Mouse (Mus musculus): ENCODE data around the gene Arhgef3.
A peak's percentile ranks its signal among the peaks of the same experiment; 100 is the strongest.
"Not testable (repeated sequence)": the region's sequence is repeated elsewhere in the genome, so short reads cannot be mapped to it uniquely, and the experiment has no call there.

The Arhgef3 gene

GRCm38 (mm10) chr14:27233056-27233455 is 118.4 kb downstream of the Arhgef3 start:
- no peak for DNase-seq

DNA sequence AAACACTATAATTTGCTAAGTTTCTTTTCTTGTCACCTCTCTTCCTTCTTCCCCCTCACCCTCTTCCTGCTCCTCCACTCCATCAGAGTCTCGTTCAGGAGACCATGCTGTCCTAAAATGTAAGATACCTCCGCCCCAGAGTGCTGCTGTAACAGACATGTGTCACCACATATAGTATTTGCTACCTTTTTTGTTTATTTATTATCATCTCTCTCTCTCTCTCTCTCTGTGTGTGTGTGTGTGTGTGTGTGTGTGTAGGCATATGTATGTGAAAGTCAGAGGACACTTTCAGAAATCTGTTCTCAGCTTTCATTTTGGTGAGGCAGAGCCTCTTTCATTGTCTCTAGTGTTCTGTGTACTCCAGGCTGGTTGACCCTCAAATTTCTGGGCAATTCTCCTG is 119.0 kb downstream of the Arhgef3 start:
- no peak for DNase-seq

DNA sequence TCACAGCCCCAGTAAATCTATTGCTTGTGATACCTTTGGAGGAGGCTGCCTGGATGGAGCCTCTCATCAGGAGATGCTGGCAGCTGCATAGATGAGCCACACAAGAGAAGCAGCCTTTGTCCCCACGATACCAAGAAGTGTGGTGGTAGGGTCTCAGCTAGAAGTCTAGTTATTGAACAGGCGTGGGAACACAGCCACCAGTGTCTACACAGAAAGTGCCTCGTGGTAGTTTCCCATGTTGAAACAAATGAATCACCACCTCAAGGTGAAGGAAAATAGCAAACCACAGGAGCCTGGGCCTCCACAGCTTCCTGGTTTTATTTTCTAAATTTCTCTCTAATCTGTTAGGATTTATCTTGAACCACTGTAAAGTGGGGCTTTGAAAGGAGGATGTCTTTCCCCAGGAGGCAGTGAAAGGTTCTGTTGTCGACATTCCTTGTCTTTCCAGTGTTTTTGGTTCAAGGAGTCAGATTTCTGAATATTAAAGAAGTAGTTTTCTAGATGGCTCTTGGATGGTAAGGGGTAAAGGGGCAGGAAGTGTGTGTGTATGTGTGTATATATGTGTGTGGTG is 119.7 kb downstream of the Arhgef3 start:
- DNase-seq: no peak

- no peak for DNase-seq
These were observed 121.3 kb downstream of the Arhgef3 start for GRCm38 (mm10) chr14:27235897-27236553.

GRCm38 (mm10) chr14:27237522-27238187 is 123.0 kb downstream of the Arhgef3 start:
- peak; percentile 69 to 77 for DNase-seq

DNA sequence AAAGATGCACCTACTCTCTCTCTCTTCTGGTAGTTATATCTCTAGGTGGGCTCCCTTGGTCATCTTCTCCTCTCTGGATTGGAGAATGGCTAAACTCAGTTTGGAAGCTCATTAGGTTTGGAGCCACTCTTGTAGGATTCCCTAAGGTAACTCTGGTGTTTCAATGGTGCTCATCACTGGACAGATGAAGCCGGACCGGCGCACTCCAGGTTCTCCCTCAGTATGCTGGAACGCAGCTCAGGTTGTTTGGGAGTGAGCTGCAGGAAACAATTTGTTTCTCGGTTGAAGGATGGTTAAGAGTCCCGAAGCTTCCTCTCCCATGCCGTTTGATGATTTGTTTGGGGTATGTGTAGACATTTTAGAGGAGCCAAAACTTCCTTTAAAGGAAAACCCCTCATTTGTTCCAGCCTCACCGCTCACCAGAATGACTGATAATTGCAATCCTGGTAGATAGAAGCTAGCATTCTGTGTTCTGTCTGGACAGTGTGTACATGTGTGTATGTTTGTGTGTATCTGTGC is 124.0 kb downstream of the Arhgef3 start:
- no peak for DNase-seq

DNA sequence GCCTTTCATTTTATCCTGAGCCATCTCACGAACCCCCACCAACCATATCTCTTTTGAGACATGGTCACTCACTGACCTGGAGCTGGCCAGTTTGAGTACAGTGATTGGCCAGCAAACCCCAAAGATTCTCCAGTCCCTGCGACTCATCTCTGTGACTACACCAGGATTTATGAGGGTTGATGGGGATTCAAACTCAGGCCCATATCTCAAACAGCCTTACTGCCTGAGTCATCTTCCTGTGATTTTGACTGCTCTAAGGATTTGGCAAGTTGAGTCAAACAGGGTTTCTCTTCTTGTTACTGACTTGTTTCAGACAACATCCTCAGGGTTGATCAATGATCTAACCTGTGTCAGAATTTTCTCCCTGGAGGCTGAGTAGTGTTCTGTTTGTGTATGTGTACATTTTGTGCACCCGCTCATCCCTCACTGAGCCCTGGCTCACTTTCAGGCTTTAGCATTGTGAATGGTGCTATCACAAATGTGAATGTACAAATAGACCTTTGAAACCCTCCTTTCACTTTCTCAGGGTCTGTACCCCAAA is 124.9 kb downstream of the Arhgef3 start:
- no peak for DNase-seq

DNA sequence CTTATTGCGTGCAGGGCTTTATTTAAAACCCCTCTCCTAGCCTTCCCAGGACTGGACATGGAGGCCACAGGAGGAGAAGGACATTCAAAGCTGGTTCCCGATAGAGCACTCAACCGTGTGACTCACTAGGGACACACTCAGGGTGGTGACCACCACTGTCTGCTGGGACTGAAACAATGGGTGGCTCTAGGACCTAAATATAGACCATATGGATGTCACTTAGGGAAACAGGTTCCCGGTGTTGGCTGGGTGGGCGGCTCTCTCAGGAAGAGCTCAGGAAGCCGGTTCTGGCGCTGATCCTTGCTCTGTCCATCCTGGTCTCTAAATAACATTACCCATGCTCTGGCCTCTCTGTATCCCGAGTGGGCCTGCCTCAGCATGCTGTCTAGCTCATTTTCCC is 127.6 kb downstream of the Arhgef3 start:
- peak; percentile 60 to 72 for DNase-seq

DNA sequence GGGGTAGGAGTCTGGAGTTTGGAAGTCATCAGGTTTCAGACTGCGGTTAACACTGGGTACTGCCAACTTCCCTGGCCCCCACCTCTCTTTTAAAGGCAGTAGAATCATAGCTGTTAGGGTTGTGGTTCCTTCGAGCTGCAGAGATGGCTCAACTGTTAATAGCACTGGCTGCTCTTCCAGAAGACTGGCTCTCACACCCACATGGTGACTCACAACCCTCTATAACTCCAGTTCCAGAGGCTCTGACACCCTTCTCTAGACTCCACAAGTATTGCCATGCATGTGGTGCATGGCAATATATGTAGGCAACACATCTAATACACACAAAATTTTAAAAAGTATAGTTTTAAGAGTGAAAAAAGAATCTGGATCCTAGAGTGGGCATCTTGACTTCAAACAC is 128.1 kb downstream of the Arhgef3 start:
- DNase-seq: no peak

GRCm38 (mm10) chr14:27243585-27243984 is 128.9 kb downstream of the Arhgef3 start:
- no peak for DNase-seq

- DNase-seq: no peak
These were observed 130.2 kb downstream of the Arhgef3 start for GRCm38 (mm10) chr14:27244898-27245297.

GRCm38 (mm10) chr14:27246424-27246823 is 131.7 kb downstream of the Arhgef3 start:
- peak; percentile 48 to 72 for DNase-seq

- DNase-seq: not testable (repeated sequence)
These were observed 132.2 kb downstream of the Arhgef3 start for GRCm38 (mm10) chr14:27246948-27247347.

DNA sequence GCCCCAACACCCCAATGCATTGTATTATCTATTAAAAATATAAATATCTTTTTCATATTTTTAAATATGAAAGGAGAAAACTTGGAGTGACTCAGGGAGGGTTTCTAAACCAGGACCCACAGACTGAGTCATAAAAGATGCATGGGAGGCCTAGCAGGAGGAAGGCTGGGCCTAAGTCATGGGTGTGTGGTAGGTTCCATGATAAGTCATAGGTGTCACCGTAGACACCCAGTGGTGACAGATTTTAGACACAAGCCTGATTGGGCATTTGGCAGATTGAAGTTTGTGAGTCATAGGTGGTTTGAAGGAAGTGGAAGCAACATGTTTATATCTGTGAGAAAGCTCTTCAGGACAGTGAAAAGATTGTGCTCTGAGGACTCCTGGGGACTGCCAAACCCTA is 134.4 kb downstream of the Arhgef3 start:
- DNase-seq: no peak

DNA sequence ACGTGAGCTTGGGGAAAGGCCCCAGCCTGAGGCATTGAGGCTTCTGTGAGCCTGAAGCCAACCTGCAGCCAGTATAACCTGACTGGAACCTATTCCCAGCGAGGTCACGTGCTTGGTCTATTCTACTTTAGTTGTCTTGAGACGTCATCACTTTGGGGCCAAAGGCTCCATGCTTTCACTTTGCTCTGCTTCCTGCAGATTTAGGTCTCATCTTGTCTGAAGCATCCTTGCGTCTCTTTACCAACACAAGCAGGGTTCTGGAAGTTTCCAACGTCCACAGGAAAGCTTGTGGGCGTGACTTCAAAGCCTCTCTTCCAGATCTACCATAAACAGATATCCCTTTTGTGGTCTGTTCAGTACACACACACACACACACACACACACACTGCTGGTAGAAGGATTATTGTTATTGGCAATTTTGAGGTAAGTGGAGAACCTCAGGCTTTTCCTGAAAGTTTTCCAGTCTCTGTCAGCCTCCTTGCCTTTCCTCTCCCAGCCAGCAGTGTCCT is 135.6 kb downstream of the Arhgef3 start:
- no peak for DNase-seq

GRCm38 (mm10) chr14:27253391-27253790 is 138.7 kb downstream of the Arhgef3 start:
- no peak for DNase-seq

- DNase-seq: no peak
These were observed 147.7 kb downstream of the Arhgef3 start for GRCm38 (mm10) chr14:27262349-27262748.

DNA sequence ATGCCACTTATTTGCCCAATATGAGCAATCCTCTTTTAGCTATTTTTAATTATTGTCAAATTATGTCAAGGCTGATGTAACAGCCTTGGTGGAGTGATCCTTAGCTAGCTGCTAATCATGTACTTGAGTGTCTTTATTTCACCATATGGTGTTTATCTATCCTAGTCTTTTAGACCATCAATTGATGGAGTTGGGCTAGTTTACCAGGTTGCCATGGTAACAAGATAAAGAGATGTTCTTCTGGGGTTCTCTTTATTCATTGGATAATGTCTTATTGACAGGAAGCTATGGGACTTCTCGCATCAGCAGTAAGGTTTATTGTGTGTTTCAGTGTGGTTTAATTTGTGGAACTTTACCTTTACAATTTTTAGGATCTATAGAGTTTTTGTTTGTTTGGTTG is 151.9 kb downstream of the Arhgef3 start:
- no peak for DNase-seq

DNA sequence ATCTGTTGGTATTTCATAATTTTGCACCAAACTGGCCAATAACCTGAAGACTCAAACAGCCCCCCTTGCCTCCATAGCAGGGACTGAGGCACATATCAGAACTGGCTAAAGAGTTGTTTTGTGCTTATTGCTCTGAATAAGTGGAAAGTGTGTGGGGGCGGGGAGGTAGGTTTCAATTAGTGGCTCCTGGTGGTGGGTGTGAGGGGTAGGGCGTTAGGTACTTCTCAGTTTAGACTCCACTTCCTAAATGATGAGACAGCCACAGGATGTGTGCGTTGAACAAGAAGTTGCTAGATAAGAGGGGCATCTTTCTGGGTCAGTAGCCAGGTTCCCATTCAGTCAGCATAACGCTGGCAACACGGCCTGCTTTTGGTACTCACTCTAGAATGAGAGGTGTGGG is 153.4 kb downstream of the Arhgef3 start:
- no peak for DNase-seq

DNA sequence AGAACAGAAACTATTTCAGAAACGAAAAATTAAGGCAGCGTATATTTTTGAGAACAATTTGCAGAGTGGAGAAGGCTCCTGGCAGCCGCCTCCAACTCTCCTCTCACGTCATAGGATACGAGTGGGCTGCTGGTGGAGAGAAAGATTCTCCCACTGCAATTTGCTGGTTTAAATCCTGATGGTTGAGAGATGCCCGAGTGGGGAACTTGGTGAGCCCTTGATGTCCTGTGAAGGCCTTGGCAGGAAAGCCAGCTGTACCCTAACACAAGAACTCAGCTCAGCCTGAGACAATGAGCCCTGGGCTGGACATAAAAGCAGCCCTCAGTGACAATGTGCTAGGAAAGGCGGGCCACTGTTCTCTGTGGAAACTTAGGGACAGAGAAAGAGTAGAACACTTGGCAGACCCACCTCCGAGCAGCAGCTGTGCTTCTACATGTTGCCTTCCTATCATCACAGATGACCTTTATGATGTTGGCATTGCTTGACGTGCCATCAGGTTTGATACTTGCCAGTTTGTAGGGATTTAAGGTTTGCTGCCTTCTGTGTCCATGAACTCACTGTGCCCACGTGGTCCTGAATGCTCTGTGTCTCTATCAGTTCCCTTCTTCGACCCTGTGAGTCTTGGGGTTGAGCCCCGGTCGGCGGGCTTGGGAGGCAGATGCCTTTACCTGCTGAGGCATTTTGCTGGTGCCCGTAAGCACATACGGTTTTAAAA is 154.4 kb downstream of the Arhgef3 start:
- DNase-seq: peak in 1 of 2 experiments; percentile 21

GRCm38 (mm10) chr14:27269836-27270235 is 155.1 kb downstream of the Arhgef3 start:
- DNase-seq: no peak

DNA sequence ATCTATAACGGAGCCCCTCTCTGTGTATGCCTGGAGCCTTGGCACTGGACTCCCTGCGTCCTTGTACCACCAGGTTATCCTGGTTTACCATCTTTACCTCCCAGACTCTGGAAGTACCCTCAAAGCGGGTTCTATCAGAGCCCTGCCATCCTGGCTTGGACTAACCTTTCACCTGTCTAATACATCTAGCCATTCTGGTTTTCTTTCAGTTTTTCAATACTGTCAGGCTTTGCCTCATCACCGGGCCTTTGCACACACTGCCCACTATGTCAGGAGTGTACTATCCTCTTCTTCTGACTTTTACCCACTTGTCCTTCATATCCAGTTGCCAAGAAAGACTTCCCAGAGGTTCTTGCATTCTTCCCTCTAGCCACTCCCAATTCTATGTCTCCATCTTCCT is 155.8 kb downstream of the Arhgef3 start:
- DNase-seq: no peak
